Mouse (Mus musculus): ENCODE measurements around the gene Kif24. TPM values are rescaled to one million over a fixed set of nuclear protein-coding genes. Genes with fewer than 3 reads are reported as not detected.

Gene Kif24
- under 1 TPM; 0.21 to 0.32 TPM for total RNA-seq (2021)
- long read RNA-seq, experiment 1, result 0 reads
- long read RNA-seq, experiment 2, result 0 reads

GRCm38 (mm10) chr4:41464345-41465286 is at the start of gene Kif24, which contains the start of gene Nudt2:
Gene Kif24, minus strand, starts transcription at chr4:41464887.
Gene Nudt2, plus strand, starts transcription at chr4:41465151.
- DNase-seq (ENCODE audit: low spot score), result peak; percentile 99

- no peak for DNase-seq (ENCODE audit: low spot score)
Observed at GRCm38 (mm10) chr4:41513714-41514113, 49.0 kb upstream of the Kif24 start.

GRCm38 (mm10) chr4:41513309-41513708 is 48.6 kb upstream of the Kif24 start:
- DNase-seq (ENCODE audit: low spot score), result no peak

- DNase-seq (ENCODE audit: low spot score), result no peak
Observed at GRCm38 (mm10) chr4:41507998-41508397, 43.3 kb upstream of the Kif24 start.

GRCm38 (mm10) chr4:41507326-41507924 is 42.7 kb upstream of the Kif24 start:
- no peak for DNase-seq (ENCODE audit: low spot score)

GRCm38 (mm10) chr4:41506906-41507305 is 42.2 kb upstream of the Kif24 start:
- DNase-seq (ENCODE audit: low spot score), result peak; percentile 90

- peak; percentile 76 for DNase-seq (ENCODE audit: low spot score)
Observed at GRCm38 (mm10) chr4:41506156-41506555, 41.5 kb upstream of the Kif24 start.

GRCm38 (mm10) chr4:41505131-41505551 is 40.5 kb upstream of the Kif24 start:
- DNase-seq (ENCODE audit: low spot score), result no peak

GRCm38 (mm10) chr4:41504325-41504724 is 39.6 kb upstream of the Kif24 start:
- no peak for DNase-seq (ENCODE audit: low spot score)

GRCm38 (mm10) chr4:41502986-41503412 is 38.3 kb upstream of the Kif24 start, which contains the start of gene AI464131:
Gene AI464131, minus strand, starts transcription at chr4:41503076.
- peak; percentile 99 for DNase-seq (ENCODE audit: low spot score)

- DNase-seq (ENCODE audit: low spot score), result peak; percentile 78
Observed at GRCm38 (mm10) chr4:41502171-41502940, 37.7 kb upstream of the Kif24 start.

GRCm38 (mm10) chr4:41500787-41501186 is 36.1 kb upstream of the Kif24 start:
- no peak for DNase-seq (ENCODE audit: low spot score)

GRCm38 (mm10) chr4:41499619-41500018 is 34.9 kb upstream of the Kif24 start:
- peak; percentile 51 for DNase-seq (ENCODE audit: low spot score)

- no peak for DNase-seq (ENCODE audit: low spot score)
Observed at GRCm38 (mm10) chr4:41498921-41499391, 34.3 kb upstream of the Kif24 start.

GRCm38 (mm10) chr4:41497995-41498845 is 33.5 kb upstream of the Kif24 start:
- DNase-seq (ENCODE audit: low spot score), result no peak

GRCm38 (mm10) chr4:41497579-41497978 is 32.9 kb upstream of the Kif24 start:
- DNase-seq (ENCODE audit: low spot score), result no peak

- no peak for DNase-seq (ENCODE audit: low spot score)
Observed at GRCm38 (mm10) chr4:41497046-41497445, 32.4 kb upstream of the Kif24 start.

GRCm38 (mm10) chr4:41495850-41496249 is 31.2 kb upstream of the Kif24 start:
- peak; percentile 43 for DNase-seq (ENCODE audit: low spot score)

- no peak for DNase-seq (ENCODE audit: low spot score)
Observed at GRCm38 (mm10) chr4:41495076-41495475, 30.4 kb upstream of the Kif24 start.

GRCm38 (mm10) chr4:41494378-41494777 is 29.7 kb upstream of the Kif24 start:
- no peak for DNase-seq (ENCODE audit: low spot score)

Measured in gastrocnemius, adult 18-20 months (tissue).